Mouse (Mus musculus): ENCODE measurements at regions not wholly inside any gene's neighbourhood (a gene's known extent, or its start where the extent isn't known, plus 50 kb on each side); places are given as distances from the start of the nearest gene placed in this dataset.
A peak's percentile ranks its signal among the peaks of the same experiment; 100 is the strongest.
"Not testable (repeated sequence)": the region's sequence is repeated elsewhere in the genome, so short reads cannot be mapped to it uniquely, and the experiment has no call there.

DNA sequence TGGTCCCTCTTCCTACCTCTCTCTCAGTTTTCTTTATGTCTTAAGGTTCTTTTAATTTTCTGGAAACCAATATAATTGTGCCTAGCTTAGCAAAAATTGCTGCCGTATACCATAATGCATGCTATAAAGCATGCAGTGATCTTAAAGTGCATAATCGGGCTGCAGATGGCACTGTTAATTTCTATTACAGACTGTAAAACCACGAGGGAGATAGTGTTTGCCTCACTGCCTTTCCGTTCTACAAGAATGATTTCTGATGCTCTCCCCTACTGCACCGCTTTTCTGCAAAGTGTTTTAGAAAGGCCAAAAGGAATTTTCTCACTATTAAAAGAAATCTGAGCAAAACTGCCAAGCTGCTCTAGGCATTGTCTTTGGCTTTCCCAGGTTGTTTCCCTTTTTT, 357.6 kb downstream of the Tusc1 start:
- no peak for ATAC-seq (ENCODE audit: low TSS enrichment)

DNA sequence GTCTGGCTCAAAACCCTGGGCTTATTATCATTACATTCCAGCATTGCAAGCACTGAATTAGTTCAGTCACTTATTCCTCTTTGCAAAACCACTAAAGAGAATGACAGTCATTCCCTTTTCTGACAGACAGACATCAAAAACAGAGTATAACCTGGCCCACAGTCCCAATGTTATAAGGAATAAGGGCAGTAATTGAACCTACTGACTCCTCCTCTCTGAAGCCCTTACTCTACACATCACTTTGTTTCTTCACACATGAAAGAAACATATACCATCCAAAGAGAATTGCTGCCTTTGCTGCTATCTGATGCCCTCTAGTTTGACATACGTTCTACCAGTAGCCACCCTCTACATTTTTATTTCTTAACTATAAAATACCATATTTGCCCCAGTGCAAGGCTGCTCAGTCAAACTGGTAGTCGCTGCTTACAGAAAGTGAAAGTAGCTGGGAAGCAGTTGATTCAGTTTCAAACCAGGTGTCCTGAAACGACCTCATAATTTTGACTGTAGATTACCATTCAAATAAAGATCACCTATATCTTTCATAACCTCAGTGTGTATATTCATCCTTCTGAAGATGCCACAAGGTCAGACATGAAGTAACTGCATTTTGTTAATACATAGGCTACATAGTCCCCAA, 393.1 kb downstream of the Tusc1 start:
- no peak for ATAC-seq (ENCODE audit: low TSS enrichment)

DNA sequence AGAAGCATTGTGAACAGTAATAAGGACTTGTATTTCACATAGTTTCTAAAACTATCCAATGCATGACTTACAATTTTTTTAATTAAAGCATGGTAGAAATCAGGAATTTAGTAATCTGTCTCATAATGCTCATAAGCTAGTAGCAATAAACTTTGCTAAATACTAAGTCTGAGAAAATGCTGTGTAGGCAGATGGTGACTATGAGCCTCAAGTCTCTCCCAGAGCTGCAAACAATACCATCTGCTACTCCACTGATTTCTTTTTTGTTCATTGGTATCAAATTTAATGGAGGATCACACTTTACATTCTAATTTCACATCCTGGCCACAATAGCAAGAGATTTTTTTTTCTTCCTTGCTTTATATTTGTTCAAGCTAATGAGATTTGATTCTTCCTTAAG, 404.0 kb downstream of the Tusc1 start:
- ATAC-seq (ENCODE audit: low TSS enrichment) = peak; percentile 67

DNA sequence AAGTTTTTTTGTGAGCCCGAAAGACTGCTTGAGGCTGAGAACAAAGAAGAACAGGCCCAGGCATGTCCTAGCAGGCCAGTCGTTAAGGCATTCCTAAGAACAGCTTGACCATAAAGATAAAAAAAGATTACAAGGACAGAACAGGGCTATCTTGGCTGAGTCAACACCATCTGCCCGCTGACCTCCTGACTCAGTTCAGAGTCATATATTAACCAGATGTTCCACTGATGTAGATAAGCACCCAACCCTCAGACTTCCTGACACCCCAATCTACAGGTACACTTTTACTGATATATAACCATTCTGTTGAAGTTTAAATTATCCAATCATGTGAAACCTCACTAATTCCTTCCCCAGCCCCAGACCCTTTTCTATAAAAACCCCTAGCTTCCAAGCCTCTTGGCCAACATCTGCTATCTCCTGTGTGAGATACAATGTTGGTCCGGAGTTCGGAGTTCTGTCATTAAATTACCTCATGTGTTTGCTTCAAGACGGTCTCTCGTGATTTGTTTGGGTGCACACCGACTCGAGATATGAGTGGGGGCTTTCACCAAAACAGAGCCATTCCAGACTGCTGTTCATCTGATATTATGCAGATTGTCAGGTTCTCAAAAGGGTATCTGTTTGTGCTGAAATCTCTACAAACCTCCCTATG, 413.8 kb downstream of the Tusc1 start:
- no peak for ATAC-seq (ENCODE audit: low TSS enrichment)

DNA sequence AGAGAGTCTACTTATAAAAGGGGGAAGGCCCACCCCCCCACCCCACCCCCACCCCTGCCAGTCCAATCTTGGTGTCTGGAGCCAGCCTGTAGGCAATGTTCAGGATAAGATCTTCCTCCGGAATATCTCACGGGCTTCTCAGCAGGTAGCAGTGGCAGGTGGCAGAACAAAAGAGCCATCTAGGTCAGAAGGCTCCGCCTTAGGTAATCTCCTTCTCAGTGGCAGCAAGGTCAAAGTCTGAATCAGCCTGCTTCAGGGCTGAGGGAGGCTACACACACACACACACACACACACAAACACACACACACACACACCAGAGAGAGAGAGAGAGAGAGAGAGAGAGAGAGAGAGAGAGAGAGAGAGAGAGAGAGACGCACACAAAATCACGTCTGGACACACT, 431.8 kb downstream of the Tusc1 start:
- ATAC-seq (ENCODE audit: low TSS enrichment) = not testable (repeated sequence)

Measured in frontal cortex, adult (tissue).